Mouse (Mus musculus): ENCODE measurements at regions not wholly inside any gene's neighbourhood (a gene's known extent, or its start where the extent isn't known, plus 50 kb on each side); places are given as distances from the start of the nearest gene placed in this dataset.

DNA sequence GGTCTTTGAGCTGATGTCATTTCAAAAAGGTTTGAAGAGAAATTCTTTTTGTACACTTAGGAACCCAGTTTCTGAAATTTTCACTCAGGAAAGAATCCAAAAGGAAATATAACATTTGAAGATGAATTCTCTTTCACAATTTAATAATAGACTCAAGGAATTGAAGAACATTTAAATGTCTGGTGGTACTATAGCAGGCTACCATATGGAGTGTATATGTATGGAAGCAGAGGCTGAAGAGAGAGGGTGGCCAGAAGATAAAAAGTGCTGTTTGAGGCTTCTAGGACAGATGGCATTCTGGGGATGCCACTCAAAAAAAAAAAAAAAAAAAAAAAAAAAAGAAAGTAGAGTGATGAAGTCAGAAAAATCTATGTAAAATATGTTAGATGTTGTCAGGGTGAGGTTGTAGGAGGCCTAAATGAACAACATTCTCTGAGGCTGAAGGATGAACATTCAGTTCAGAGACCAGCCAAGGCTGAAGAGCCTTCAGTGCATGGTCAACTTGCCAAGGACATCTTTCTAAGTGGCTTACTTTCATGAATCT is 170.1 kb upstream of the Arpp21 start:
- TF ChIP-seq CTCF (IDR thresholded peaks at IDR 0.05; ENCODE audit: extremely low read depth, insufficient read depth, low read length) (no peak), POLR2A (IDR thresholded peaks at IDR 0.05; ENCODE audit: extremely low read depth, insufficient read depth, low read length) (no peak)
